Mouse (Mus musculus) ES-Bruce4 (cell line): Measurements from ENCODE around the gene Aff2. TPM values are rescaled to one million over a fixed set of nuclear protein-coding genes. Genes with fewer than 3 reads are reported as not detected.

Source experiments
- H3K27ac ChIP-seq: 2 replicates; pipeline ENCODE4 v1.5.1; 2012; ENCODE audit warnings: low read length, inconsistent platforms; ENCODE audit not compliant: insufficient read depth
- H3K27me3 ChIP-seq: 2 replicates; pipeline ENCODE4 v1.6.1; 2012; ENCODE audit warnings: mild to moderate bottlenecking, low read length, inconsistent platforms; ENCODE audit not compliant: control insufficient read depth, poor library complexity, insufficient read depth, severe bottlenecking
- H3K36me3 ChIP-seq: 2 replicates; pipeline ENCODE4 v1.6.1; 2012; ENCODE audit warnings: inconsistent platforms, mild to moderate bottlenecking, low read length, moderate library complexity; ENCODE audit not compliant: control insufficient read depth, poor library complexity, insufficient read depth, severe bottlenecking
- H3K4me1 ChIP-seq: one replicate; pipeline ENCODE4 v1.8.1; 2011; ENCODE audit warnings: low read length; ENCODE audit not compliant: control insufficient read depth, insufficient read depth
- H3K4me3 ChIP-seq: 2 replicates; pipeline ENCODE4 v1.5.1; 2011; ENCODE audit warnings: low read depth, mild to moderate bottlenecking, low read length
- H3K9ac ChIP-seq: 2 replicates; pipeline ENCODE4 v1.6.1; 2012; ENCODE audit warnings: low read depth, mild to moderate bottlenecking, inconsistent platforms; ENCODE audit not compliant: poor library complexity, severe bottlenecking
- H3K9me3 ChIP-seq: replicated peaks from 2 replicates; pipeline ENCODE4 v1.6.1; 2012; ENCODE audit warnings: mild to moderate bottlenecking, low read length, inconsistent platforms; ENCODE audit not compliant: control insufficient read depth, poor library complexity, insufficient read depth, severe bottlenecking
- CTCF ChIP-seq: IDR thresholded peaks from one replicate; pipeline ENCODE4 v1.8.1; 2011; ENCODE audit warnings: low read depth, low read length
- EP300 ChIP-seq: IDR thresholded peaks from 2 replicates; pipeline ENCODE4 v1.6.1; 2011; ENCODE audit warnings: low read depth, low read length; ENCODE audit not compliant: insufficient read depth
- POLR2A ChIP-seq: IDR thresholded peaks from one replicate; pipeline ENCODE4 v1.8.1; 2011; ENCODE audit warnings: low read length; ENCODE audit not compliant: insufficient read depth
- polyA plus RNA-seq: library from polyadenylated mRNA; stranded (reverse); fragments of >200 nt; gene quantifications from 2 replicates; pipeline ENCODE4 v1.2.4, GENCODE M21; 2011; ENCODE audit warnings: low read depth; ENCODE audit not compliant: missing spikeins, insufficient read depth, insufficient read length

The Aff2 gene
- polyA plus RNA-seq, 1 experiment = 0.75 TPM

- H3K27me3 ChIP-seq = no peaks in the 10 kb centered on the region
- no peak overlapping the region for H3K27ac ChIP-seq
- no peaks in the 10 kb centered on the region for H3K36me3 ChIP-seq
- no peak for TF ChIP-seq POLR2A
- no peak for TF ChIP-seq EP300
- no peak for TF ChIP-seq CTCF
- no peaks in the 10 kb centered on the region for H3K9me3 ChIP-seq
- no peak overlapping the region for H3K4me3 ChIP-seq
- H3K9ac ChIP-seq = no peak overlapping the region
- no peaks in the 10 kb centered on the region for H3K4me1 ChIP-seq
Measured at GRCm38 (mm10) chrX:69663038-69663437, 302.9 kb downstream of the Aff2 start.

GRCm38 (mm10) chrX:69666145-69666677 lies 306.1 kb downstream of the Aff2 start:
- Histone ChIP-seq H3K27ac (no peak overlapping the region), H3K9me3 (no peaks in the 10 kb centered on the region), H3K27me3 (no peaks in the 10 kb centered on the region), H3K36me3 (no peaks in the 10 kb centered on the region), H3K9ac (no peak overlapping the region), H3K4me1 (no peaks in the 10 kb centered on the region), H3K4me3 (no peak overlapping the region)
- TF ChIP-seq EP300 (no peak), CTCF (no peak), POLR2A (no peak)

- H3K27ac ChIP-seq = no peak overlapping the region
- TF ChIP-seq POLR2A (no peak), CTCF (no peak), EP300 (no peak)
- H3K4me1 ChIP-seq = no peaks in the 10 kb centered on the region
- H3K27me3 ChIP-seq = no peaks in the 10 kb centered on the region
- H3K9ac ChIP-seq = no peak overlapping the region
- H3K4me3 ChIP-seq = no peak overlapping the region
- no peaks in the 10 kb centered on the region for H3K9me3 ChIP-seq
- no peaks in the 10 kb centered on the region for H3K36me3 ChIP-seq
Measured at GRCm38 (mm10) chrX:69675691-69676090, 315.6 kb downstream of the Aff2 start.

GRCm38 (mm10) chrX:69698840-69699239 lies 338.7 kb downstream of the Aff2 start:
- H3K9me3 ChIP-seq = no peaks in the 10 kb centered on the region
- H3K36me3 ChIP-seq = no peaks in the 10 kb centered on the region
- H3K4me3 ChIP-seq = no peak overlapping the region
- no peaks in the 10 kb centered on the region for H3K27me3 ChIP-seq
- no peaks in the 10 kb centered on the region for H3K4me1 ChIP-seq
- TF ChIP-seq EP300 (no peak), CTCF (no peak), POLR2A (no peak)
- no peak overlapping the region for H3K27ac ChIP-seq
- H3K9ac ChIP-seq = no peak overlapping the region

- no peak overlapping the region for H3K4me3 ChIP-seq
- TF ChIP-seq POLR2A = no peak
- TF ChIP-seq EP300 = no peak
- no peak for TF ChIP-seq CTCF
Measured at GRCm38 (mm10) chrX:69738972-69739371, 378.9 kb downstream of the Aff2 start.

GRCm38 (mm10) chrX:69744962-69745597 lies 385.0 kb downstream of the Aff2 start:
- no peaks in the 10 kb centered on the region for H3K27me3 ChIP-seq
- no peak overlapping the region for H3K4me3 ChIP-seq
- H3K9me3 ChIP-seq = no peaks in the 10 kb centered on the region
- no peak overlapping the region for H3K27ac ChIP-seq
- H3K9ac ChIP-seq = no peak overlapping the region
- no peak for TF ChIP-seq EP300
- no peak for TF ChIP-seq CTCF
- TF ChIP-seq POLR2A = no peak
- H3K36me3 ChIP-seq = no peaks in the 10 kb centered on the region
- no peaks in the 10 kb centered on the region for H3K4me1 ChIP-seq

More at GRCm38 (mm10) chrX:69738972-69739371, 378.9 kb downstream of the Aff2 start:
- Histone ChIP-seq H3K9ac (no peak overlapping the region), H3K36me3 (no peaks in the 10 kb centered on the region), H3K27ac (no peak overlapping the region), H3K9me3 (no peaks in the 10 kb centered on the region), H3K27me3 (no peaks in the 10 kb centered on the region), H3K4me1 (no peaks in the 10 kb centered on the region)
